Mouse (Mus musculus): ENCODE measurements at regions not wholly inside any gene's neighbourhood (a gene's known extent, or its start where the extent isn't known, plus 50 kb on each side); places are given as distances from the start of the nearest gene placed in this dataset.
"Not testable (repeated sequence)": the region's sequence is repeated elsewhere in the genome, so short reads cannot be mapped to it uniquely, and the experiment has no call there.

GRCm38 (mm10) chr13:75295818-75296217 lies 206.2 kb downstream of the Pcsk1 start:
- DNase-seq (ENCODE audit: low spot score) = no peak

- no peak for DNase-seq (ENCODE audit: low spot score)
Observed at GRCm38 (mm10) chr13:75319780-75320179, 230.2 kb downstream of the Pcsk1 start.

- DNase-seq (ENCODE audit: low spot score) = no peak
Observed at GRCm38 (mm10) chr13:75320239-75320638, 230.6 kb downstream of the Pcsk1 start.

- DNase-seq (ENCODE audit: low spot score) = no peak
Observed at GRCm38 (mm10) chr13:75337054-75337453, 247.4 kb downstream of the Pcsk1 start.

- no peak for DNase-seq (ENCODE audit: low spot score)
Observed at GRCm38 (mm10) chr13:75343422-75343821, 253.8 kb downstream of the Pcsk1 start.

- DNase-seq (ENCODE audit: low spot score) = no peak
Observed at GRCm38 (mm10) chr13:75366723-75367426, 277.2 kb downstream of the Pcsk1 start.

- no peak for DNase-seq (ENCODE audit: low spot score)
Observed at GRCm38 (mm10) chr13:75368249-75368800, 278.7 kb downstream of the Pcsk1 start.

DNA sequence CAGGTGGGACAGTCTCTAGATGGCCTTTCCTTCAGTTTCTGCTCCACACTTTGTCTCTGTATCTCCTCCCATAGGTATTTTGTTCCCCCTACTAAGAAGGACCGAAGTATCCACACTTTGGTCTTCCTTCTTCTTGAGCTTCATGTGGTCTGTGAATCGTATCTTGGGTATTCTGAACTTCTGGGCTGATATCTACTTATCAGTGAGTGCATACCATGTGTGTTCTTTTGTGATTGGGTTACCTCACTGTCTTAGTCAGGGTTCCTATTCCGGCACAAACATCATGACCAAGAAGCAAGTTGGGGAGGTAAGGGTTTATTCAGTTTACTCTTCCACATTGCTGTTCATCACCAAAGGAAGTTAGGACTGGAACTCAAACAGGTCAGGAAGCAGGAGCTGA lies 287.5 kb downstream of the Pcsk1 start:
- DNase-seq (ENCODE audit: low spot score) = not testable (repeated sequence)

DNA sequence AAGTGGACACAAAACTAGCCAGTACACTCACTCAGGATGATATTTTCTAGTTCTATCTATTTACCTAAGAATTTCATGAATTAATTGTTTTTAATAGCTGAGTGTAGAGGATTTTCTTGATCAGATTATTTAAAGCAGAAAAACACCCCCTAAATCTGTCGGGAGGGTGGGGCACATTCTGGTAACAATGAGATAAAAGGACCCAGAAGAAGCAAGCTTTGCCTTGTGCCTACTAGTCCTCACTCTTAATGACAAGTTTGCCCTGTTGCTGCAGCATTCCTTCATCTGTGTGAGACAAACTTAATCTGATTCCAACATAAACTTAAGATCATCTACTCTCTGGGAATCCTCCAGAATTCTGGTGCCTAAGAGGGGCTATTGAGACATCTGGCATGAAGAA lies 288.1 kb downstream of the Pcsk1 start:
- DNase-seq (ENCODE audit: low spot score) = no peak

GRCm38 (mm10) chr13:75384631-75385340 lies 295.2 kb downstream of the Pcsk1 start:
- DNase-seq (ENCODE audit: low spot score) = no peak

DNA sequence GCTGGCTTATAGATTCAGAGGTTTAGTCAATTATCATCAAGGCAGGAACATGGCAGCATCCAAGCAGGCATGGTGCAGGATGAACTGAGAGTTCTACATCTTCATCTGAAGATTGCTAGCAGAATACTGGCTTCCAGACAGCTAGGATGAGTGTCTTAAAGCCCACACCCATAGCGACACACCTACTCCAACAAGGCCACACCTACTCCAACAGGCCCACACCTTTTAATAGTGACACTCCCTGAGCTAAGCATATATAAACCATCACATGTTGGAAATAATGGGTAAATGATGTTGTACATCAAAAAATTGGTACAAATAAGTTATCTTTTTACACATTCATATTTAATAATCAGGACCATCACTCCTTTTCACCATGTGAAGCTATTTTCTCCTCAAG lies 299.6 kb downstream of the Pcsk1 start:
- DNase-seq (ENCODE audit: low spot score) = no peak

GRCm38 (mm10) chr13:75390177-75390576 lies 300.6 kb downstream of the Pcsk1 start:
- no peak for DNase-seq (ENCODE audit: low spot score)

DNA sequence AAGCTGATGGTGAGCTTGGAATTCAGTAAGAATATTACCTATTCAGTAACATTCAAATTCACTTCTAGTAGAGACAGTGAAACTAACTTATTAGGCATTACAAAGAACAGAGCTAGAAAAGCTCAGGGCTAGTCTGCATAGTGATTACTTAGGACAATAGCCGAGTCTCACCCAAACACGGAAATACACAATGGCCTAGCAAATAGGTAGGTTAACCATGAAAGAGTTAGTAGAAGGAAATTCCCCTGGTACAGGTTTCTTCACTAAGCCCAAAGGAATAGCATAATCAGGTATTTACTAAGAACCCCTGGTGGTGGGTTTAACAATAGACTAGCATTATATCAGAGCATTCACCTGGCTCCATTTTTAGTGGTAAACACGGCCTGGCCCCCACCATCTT lies 306.7 kb upstream of the Ell2 start:
- not testable (repeated sequence) for DNase-seq (ENCODE audit: low spot score)

- no peak for DNase-seq (ENCODE audit: low spot score)
Observed at GRCm38 (mm10) chr13:75420726-75421125, 285.8 kb upstream of the Ell2 start.

- no peak for DNase-seq (ENCODE audit: low spot score)
Observed at GRCm38 (mm10) chr13:75426971-75427370, 279.6 kb upstream of the Ell2 start.

DNA sequence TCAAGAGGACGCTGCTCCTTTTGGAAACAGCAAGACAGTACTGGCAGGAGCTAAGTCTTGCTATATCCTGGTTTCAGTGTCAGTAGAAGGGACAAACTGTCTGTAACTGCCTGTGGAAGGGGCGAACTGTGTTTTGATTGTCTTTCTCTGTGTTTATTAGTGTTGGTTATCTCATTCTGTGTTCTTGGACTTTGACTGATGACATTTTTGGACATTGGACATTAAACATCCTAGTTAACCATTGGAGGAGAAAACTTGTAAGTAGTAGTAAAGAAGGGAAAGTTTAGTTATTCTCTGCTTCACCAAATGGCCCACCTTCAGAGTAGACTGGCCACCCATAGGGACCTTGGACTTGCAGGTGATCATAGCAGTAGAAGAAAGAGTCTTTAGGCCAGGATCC lies 267.4 kb upstream of the Ell2 start:
- DNase-seq (ENCODE audit: low spot score) = no peak

DNA sequence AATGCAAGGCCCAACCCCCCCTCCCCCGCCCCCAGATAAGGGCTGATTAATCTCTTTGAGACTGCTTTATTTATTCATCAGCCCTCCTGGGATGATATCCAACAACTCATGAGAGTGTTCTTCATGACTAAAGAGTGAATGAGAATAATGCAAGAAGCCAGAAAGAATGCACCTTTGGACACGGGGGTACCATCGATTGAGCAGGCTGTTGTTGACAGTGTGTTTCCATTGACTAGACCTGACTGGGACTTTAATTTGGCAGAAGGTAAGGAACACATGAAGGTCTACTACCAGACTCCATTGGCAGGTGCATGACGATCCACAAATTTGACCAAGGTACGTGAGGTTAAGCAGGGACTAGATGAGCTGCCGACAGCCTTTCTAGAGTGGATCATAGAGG lies 266.5 kb upstream of the Ell2 start:
- no peak for DNase-seq (ENCODE audit: low spot score)

GRCm38 (mm10) chr13:75460335-75460878 lies 246.2 kb upstream of the Ell2 start:
- no peak for DNase-seq (ENCODE audit: low spot score)

DNA sequence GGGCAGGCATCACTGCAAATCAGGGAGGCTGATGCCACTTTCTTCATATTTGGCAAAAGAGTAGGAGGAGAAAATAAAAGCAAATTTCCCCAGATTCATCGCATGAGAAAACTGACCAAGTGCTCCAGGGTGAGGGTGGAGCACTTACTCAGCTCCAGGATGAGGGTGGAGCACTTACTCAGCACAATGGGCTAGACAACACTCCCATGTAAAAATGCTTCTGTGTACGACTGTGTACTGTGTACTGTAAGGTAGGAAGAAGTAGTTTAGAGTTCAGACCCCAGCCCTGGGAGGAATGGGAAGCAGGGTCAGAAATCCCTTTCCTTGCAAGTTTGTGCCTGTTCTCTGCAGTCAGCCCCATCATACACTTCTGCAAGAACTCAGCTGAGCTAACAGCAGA lies 245.3 kb upstream of the Ell2 start:
- no peak for DNase-seq (ENCODE audit: low spot score)

DNA sequence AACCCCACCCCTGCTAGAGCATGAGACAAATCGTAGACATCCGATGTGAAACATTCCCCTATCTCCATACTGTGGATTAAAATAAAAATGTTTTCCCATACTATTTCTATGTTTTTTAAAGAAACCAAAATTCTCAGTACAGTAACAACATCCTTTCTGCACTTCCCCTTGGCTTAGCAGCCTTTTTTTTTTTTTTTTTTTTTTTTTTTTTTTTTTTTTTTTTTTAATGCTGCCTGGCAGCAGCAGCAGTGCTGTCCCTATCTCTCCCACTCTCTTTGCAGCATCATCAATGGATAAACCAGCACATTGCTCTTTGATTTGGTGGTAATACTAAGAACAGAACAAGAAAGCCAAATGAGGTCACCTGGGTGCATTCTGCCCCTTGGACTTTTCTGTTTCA lies 239.3 kb upstream of the Ell2 start:
- DNase-seq (ENCODE audit: low spot score) = no peak

DNA sequence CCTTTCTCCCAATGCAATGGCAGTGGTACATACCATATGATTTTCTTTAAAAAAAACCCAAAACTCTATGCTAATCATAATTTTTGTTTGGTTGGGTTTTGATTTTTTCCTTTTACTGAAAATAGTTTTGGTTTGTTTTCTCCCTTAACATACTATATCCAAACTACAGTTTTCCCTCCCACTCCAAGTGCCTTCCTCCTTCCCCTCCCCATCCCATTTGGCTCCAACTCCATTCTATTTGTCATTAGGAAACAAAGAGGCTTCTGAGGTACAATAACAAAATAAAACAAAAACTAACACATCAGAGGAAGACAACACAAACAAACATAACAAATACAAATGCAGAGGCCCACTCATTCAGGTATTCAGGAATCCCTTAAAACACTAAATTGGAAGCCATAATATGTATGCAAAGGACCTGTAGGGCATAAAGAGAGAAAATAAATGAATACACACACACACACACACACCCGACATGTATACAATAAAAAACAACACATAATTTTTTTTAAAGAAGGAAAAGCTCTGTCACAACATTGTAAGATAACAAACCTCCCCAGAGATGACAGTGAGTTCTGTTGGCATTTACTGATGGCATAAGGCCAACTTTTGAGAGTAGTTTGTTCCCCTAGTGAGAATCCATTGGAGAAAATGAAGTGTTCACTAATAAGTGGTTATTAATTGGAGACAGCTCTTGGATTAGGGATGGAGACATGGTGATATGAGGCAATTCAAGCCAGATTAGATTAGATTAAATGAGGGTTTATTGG lies 230.5 kb upstream of the Ell2 start:
- DNase-seq (ENCODE audit: low spot score) = no peak
